Mouse (Mus musculus): ENCODE measurements around the gene Celf5. TPM values are rescaled to one million over a fixed set of nuclear protein-coding genes. Genes with fewer than 3 reads are reported as not detected.

The Celf5 gene
- polyA plus RNA-seq, 1 experiment: 57.3 TPM

DNA sequence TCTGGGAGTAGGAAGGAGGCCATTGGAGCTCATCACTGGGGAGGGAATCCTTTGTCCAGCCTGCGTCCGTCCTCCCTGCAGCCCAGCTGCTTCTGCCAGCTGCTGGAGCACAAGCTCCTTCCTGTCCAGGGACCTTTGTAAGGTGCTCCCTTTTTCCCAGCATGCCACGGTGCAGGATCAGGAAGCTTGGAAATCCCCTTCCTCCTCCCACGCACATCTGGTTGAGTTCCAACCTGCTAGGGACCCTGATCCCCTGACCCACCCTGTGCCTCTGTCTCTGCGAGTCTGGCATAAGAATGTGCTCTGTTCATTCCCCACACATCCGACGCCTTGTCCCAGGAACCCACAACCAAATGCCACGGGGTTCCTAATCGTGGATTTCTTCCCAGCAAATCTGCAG, 71.5 kb downstream of the Celf5 start:
- TF ChIP-seq POLR2A (IDR thresholded peaks at IDR 0.05; ENCODE audit: borderline replicate concordance, insufficient read depth, low read length): no peak
- no peak for TF ChIP-seq CTCF (IDR thresholded peaks at IDR 0.05; ENCODE audit: borderline replicate concordance, insufficient read depth, low read depth, low read length)
- no peaks in the 10 kb centered on the region for H3K27me3 ChIP-seq (ENCODE audit: control insufficient read depth, insufficient read depth, low read length)
- WGBS: 15% methylated on average over 9 of the region's 9 CpGs
- peak overlapping the region; percentile 99 for H3K27ac ChIP-seq (ENCODE audit: insufficient read depth, low read length)
- H3K4me3 ChIP-seq (replicated peaks; ENCODE audit: insufficient read depth, low read depth, low read length): no peak overlapping the region
- H3K4me1 ChIP-seq (ENCODE audit: control insufficient read depth, insufficient read depth, low read length): peaks cover 96% of the 10 kb centered on the region
- no peak for DNase-seq

DNA sequence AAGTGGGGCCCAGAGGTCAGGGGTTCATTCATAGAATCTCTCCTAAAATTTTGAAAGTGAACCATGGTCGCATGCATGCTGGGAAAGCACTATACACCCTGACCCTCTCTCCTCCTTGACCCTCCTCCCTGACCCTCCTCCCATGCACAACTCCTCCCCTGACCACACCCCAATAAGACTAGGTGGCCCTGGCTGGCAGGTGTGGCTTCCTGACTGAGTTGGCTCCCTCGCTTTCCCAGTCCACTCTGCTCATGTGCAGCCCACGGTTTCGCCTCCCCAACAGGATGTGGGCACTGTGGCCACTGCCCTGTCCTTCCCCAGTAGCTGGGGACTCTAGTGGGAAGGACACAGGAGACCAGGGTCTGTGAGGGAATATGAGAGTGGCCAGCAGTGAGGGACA, 72.2 kb downstream of the Celf5 start:
- no peak for TF ChIP-seq POLR2A (IDR thresholded peaks at IDR 0.05; ENCODE audit: borderline replicate concordance, insufficient read depth, low read length)
- no peak for TF ChIP-seq CTCF (IDR thresholded peaks at IDR 0.05; ENCODE audit: borderline replicate concordance, insufficient read depth, low read depth, low read length)
- H3K4me1 ChIP-seq (ENCODE audit: control insufficient read depth, insufficient read depth, low read length): peaks cover 96% of the 10 kb centered on the region
- 44% methylated on average over 4 of the region's 4 CpGs for WGBS
- no peaks in the 10 kb centered on the region for H3K27me3 ChIP-seq (ENCODE audit: control insufficient read depth, insufficient read depth, low read length)
- H3K27ac ChIP-seq (ENCODE audit: insufficient read depth, low read length): peak overlapping the region; percentile 99
- DNase-seq: no peak
- H3K4me3 ChIP-seq (replicated peaks; ENCODE audit: insufficient read depth, low read depth, low read length): no peak overlapping the region

DNA sequence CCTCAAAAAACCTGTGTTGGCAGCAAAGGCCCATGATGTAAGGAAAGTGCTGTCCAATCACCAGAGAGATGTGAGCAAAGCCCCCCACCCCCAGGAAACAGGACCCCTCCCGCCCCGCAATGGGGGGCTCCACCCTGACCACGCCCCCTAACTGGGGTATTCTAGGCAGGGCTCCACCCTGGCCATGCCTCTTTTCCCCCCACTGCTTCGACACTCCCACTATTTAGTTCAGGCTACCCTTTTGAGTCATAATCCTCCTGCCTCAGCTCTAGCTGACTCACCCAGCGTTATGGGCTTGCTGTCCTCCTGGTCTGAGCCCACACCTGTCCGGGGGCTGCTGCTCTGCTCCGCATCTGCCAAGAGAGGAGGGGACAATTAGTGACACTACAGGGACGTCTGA, 73.2 kb downstream of the Celf5 start:
- no peak for DNase-seq
- TF ChIP-seq POLR2A (IDR thresholded peaks at IDR 0.05; ENCODE audit: borderline replicate concordance, insufficient read depth, low read length): no peak
- TF ChIP-seq CTCF (IDR thresholded peaks at IDR 0.05; ENCODE audit: borderline replicate concordance, insufficient read depth, low read depth, low read length): no peak
- peaks cover 88% of the 10 kb centered on the region for H3K4me1 ChIP-seq (ENCODE audit: control insufficient read depth, insufficient read depth, low read length)
- 32% methylated on average over 8 of the region's 8 CpGs for WGBS
- H3K27ac ChIP-seq (ENCODE audit: insufficient read depth, low read length): peak overlapping the region; percentile 63
- H3K4me3 ChIP-seq (replicated peaks; ENCODE audit: insufficient read depth, low read depth, low read length): no peak overlapping the region
- H3K27me3 ChIP-seq (ENCODE audit: control insufficient read depth, insufficient read depth, low read length): no peaks in the 10 kb centered on the region

Other genes with a start within 250 kb of the Celf5 start
- 77.6 and 79.6 TPM in 2 replicates for gene Zfr2, start 249.6 kb downstream of the Celf5 start, polyA plus RNA-seq (2012; rRNA removed)
- gene Matk, start 229.8 kb downstream of the Celf5 start, polyA plus RNA-seq (2012; rRNA removed): 124 and 141 TPM in 2 replicates
- 81.4 and 84.9 TPM in 2 replicates for gene Mrpl54, start 215.8 kb downstream of the Celf5 start, polyA plus RNA-seq (2012; rRNA removed)
- gene Apba3, start 215.7 kb downstream of the Celf5 start, polyA plus RNA-seq (2012; rRNA removed): 61.8 and 63.9 TPM in 2 replicates
- 0.51 and 1.2 TPM in 2 replicates for gene Tjp3, start 191.1 kb downstream of the Celf5 start, polyA plus RNA-seq (2012; rRNA removed)
- 288 and 314 TPM in 2 replicates for gene Pip5k1c, start 189.7 kb downstream of the Celf5 start, polyA plus RNA-seq (2012; rRNA removed)
- 36.3 and 36.9 TPM in 2 replicates for gene Cactin, start 161.6 kb downstream of the Celf5 start, polyA plus RNA-seq (2012; rRNA removed)
- gene Tbxa2r, start 154.0 kb downstream of the Celf5 start, polyA plus RNA-seq (2012; rRNA removed): 2.2 and 3.2 TPM in 2 replicates
- 0.97 and 1.0 TPM in 2 replicates for gene Gipc3, start 139.4 kb downstream of the Celf5 start, polyA plus RNA-seq (2012; rRNA removed)
- gene Hmg20b, start 132.2 kb downstream of the Celf5 start, polyA plus RNA-seq (2012; rRNA removed): 42.7 and 43.4 TPM in 2 replicates
- 34.8 and 35.0 TPM in 2 replicates for gene Mfsd12, start 125.2 kb downstream of the Celf5 start, polyA plus RNA-seq (2012; rRNA removed)
- gene 4930404N11Rik, start 116.9 kb downstream of the Celf5 start, polyA plus RNA-seq (2012; rRNA removed): 0.24 and 0.36 TPM in 2 replicates
- 75.8 and 81.5 TPM in 2 replicates for gene Fzr1, start 104.2 kb downstream of the Celf5 start, polyA plus RNA-seq (2012; rRNA removed)
- gene Dohh, start 98.3 kb downstream of the Celf5 start, polyA plus RNA-seq (2012; rRNA removed): 87.7 and 93.1 TPM in 2 replicates
- gene Gm48551, start 98.2 kb downstream of the Celf5 start, polyA plus RNA-seq (2012; rRNA removed): 10.2 and 10.8 TPM in 2 replicates
- 10.7 and 13.8 TPM in 2 replicates for gene Gm48552, start 93.7 kb downstream of the Celf5 start, polyA plus RNA-seq (2012; rRNA removed)
- 1.2 and 1.7 TPM in 2 replicates for gene Smim24, start 89.7 kb downstream of the Celf5 start, polyA plus RNA-seq (2012; rRNA removed)
- 103 and 108 TPM in 2 replicates for gene Nfic, start 27.1 kb downstream of the Celf5 start, polyA plus RNA-seq (2012; rRNA removed)
- gene Ncln, start 13.7 kb upstream of the Celf5 start, polyA plus RNA-seq (2012; rRNA removed): 112 and 116 TPM in 2 replicates
- 0.67 and 1.1 TPM in 2 replicates for gene S1pr4, start 17.4 kb upstream of the Celf5 start, polyA plus RNA-seq (2012; rRNA removed)
- gene Gna15, start 41.5 kb upstream of the Celf5 start, polyA plus RNA-seq (2012; rRNA removed): 1.3 and 1.4 TPM in 2 replicates
- 105 and 107 TPM in 2 replicates for gene Gna11, start 62.5 kb upstream of the Celf5 start, polyA plus RNA-seq (2012; rRNA removed)
- gene Aes, start 76.8 kb upstream of the Celf5 start, polyA plus RNA-seq (2012; rRNA removed): 1,117 and 1,168 TPM in 2 replicates
- 282 and 321 TPM in 2 replicates for gene Tle2, start 91.9 kb upstream of the Celf5 start, polyA plus RNA-seq (2012; rRNA removed)
- 8.7 and 9.6 TPM in 2 replicates for gene Tle6, start 118.4 kb upstream of the Celf5 start, polyA plus RNA-seq (2012; rRNA removed)
- gene BC025920, start 123.6 kb upstream of the Celf5 start, polyA plus RNA-seq (2012; rRNA removed): 3.6 and 3.7 TPM in 2 replicates
- gene Sirt6, start 145.1 kb upstream of the Celf5 start, polyA plus RNA-seq (2012; rRNA removed): 35.4 and 38.5 TPM in 2 replicates
- 121 and 130 TPM in 2 replicates for gene Ankrd24, start 145.8 kb upstream of the Celf5 start, polyA plus RNA-seq (2012; rRNA removed)
- 3.8 and 4.2 TPM in 2 replicates for gene Gm10778, start 166.3 kb upstream of the Celf5 start, polyA plus RNA-seq (2012; rRNA removed)
- gene Zfp433, start 222.1 kb upstream of the Celf5 start, polyA plus RNA-seq (2012; rRNA removed): 4.9 and 6.6 TPM in 2 replicates

Measured in cerebellum, adult 2 months (tissue).